Mouse (Mus musculus): ENCODE measurements around the gene Apbb1ip. TPM values are rescaled to one million over a fixed set of nuclear protein-coding genes. Genes with fewer than 3 reads are reported as not detected.

Apbb1ip gene
- polyA plus RNA-seq, 1 experiment: 0.57 TPM

DNA sequence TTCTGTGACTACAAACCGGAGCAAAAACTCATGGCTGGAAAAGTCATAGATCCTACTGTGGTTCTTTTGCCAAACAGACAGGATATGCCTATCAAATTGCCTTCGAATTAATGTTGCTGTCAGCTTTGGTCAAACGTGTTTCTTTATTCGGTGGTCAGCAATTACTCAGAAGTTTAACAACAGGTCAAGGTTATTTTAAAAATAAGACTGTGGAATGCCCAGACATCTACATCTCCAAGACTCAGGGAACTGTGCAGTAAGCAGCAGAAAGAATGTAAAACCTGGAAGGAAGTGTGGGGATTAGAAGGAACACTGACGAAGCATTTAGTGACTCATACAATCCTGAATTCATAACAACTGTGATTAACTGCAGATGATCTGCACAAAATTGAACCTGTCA, 40.0 kb downstream of the Apbb1ip start:
- H3K9ac ChIP-seq (ENCODE audit: low read depth, poor library complexity, severe bottlenecking): no peak overlapping the region
- H3K36me3 ChIP-seq (ENCODE audit: control insufficient read depth, insufficient read depth, low read length, poor library complexity, severe bottlenecking): no peaks in the 10 kb centered on the region
- no peaks in the 10 kb centered on the region for H3K4me1 ChIP-seq (ENCODE audit: control insufficient read depth, insufficient read depth, low read length)
- no peak overlapping the region for H3K4me3 ChIP-seq (ENCODE audit: low read depth, low read length)
- no peak overlapping the region for H3K27ac ChIP-seq (ENCODE audit: insufficient read depth, low read length)
- H3K27me3 ChIP-seq (ENCODE audit: control insufficient read depth, insufficient read depth, low read length, poor library complexity, severe bottlenecking): no peaks in the 10 kb centered on the region
- H3K9me3 ChIP-seq (replicated peaks; ENCODE audit: control insufficient read depth, insufficient read depth, low read length, poor library complexity, severe bottlenecking): no peaks in the 10 kb centered on the region
- no peak for TF ChIP-seq POLR2A (IDR thresholded peaks at IDR 0.05; ENCODE audit: insufficient read depth, low read length)
- TF ChIP-seq CTCF (IDR thresholded peaks at IDR 0.05; ENCODE audit: low read depth, low read length): no peak
- no peak for TF ChIP-seq EP300 (IDR thresholded peaks at IDR 0.05; ENCODE audit: insufficient read depth, low read depth, low read length)

DNA sequence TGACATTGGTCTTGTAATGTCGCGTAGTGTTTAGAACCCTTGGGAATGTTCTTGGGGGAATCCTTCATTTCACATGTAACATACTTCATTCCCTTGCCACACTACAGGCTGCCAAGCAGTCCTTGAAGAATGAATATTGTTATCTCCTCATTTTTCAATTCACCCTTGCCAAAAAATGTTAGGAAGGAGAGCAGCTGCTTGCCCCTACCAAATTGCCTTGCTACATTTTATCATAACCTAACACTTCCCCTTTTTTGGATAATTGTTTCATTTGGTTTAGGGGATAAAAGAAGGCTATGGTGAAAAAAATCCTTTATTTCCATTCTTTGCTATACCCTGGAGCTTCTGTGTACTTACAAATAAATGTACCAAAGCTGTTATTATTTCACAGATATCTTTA, 41.8 kb downstream of the Apbb1ip start:
- H3K27ac ChIP-seq (ENCODE audit: insufficient read depth, low read length): no peak overlapping the region
- H3K9ac ChIP-seq (ENCODE audit: low read depth, poor library complexity, severe bottlenecking): no peak overlapping the region
- H3K4me1 ChIP-seq (ENCODE audit: control insufficient read depth, insufficient read depth, low read length): no peaks in the 10 kb centered on the region
- no peak for TF ChIP-seq CTCF (IDR thresholded peaks at IDR 0.05; ENCODE audit: low read depth, low read length)
- TF ChIP-seq POLR2A (IDR thresholded peaks at IDR 0.05; ENCODE audit: insufficient read depth, low read length): no peak
- TF ChIP-seq EP300 (IDR thresholded peaks at IDR 0.05; ENCODE audit: insufficient read depth, low read depth, low read length): no peak
- no peaks in the 10 kb centered on the region for H3K27me3 ChIP-seq (ENCODE audit: control insufficient read depth, insufficient read depth, low read length, poor library complexity, severe bottlenecking)
- no peaks in the 10 kb centered on the region for H3K36me3 ChIP-seq (ENCODE audit: control insufficient read depth, insufficient read depth, low read length, poor library complexity, severe bottlenecking)
- H3K4me3 ChIP-seq (ENCODE audit: low read depth, low read length): no peak overlapping the region
- no peaks in the 10 kb centered on the region for H3K9me3 ChIP-seq (replicated peaks; ENCODE audit: control insufficient read depth, insufficient read depth, low read length, poor library complexity, severe bottlenecking)

- Histone ChIP-seq H3K36me3 (ENCODE audit: control insufficient read depth, insufficient read depth, low read length, poor library complexity, severe bottlenecking) (no peaks in the 10 kb centered on the region), H3K9me3 (replicated peaks; ENCODE audit: control insufficient read depth, insufficient read depth, low read length, poor library complexity, severe bottlenecking) (no peaks in the 10 kb centered on the region)
These were observed 42.3 kb downstream of the Apbb1ip start for GRCm38 (mm10) chr2:22816231-22816630.

DNA sequence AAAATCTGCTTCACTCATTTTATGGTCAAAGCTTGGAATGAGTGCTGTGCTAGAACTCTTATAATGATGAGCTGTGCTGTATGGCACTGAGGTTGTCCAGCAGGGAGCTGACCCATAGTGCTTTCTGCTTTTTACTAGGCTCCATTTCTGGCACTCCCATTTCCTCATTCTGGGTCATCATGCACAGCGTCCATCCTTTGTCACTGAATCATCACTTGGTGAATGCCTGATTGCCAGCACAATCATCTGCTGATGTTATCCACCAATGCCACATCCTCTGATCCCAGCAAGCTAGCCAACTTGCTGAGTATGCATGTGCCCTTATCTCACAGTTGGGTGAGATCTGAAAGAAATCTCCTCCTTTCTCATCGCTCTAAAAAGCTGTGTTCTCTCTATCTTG, 48.4 kb downstream of the Apbb1ip start:
- Histone ChIP-seq H3K4me1 (ENCODE audit: control insufficient read depth, insufficient read depth, low read length) (no peaks in the 10 kb centered on the region), H3K4me3 (ENCODE audit: low read depth, low read length) (no peak overlapping the region), H3K36me3 (ENCODE audit: control insufficient read depth, insufficient read depth, low read length, poor library complexity, severe bottlenecking) (no peaks in the 10 kb centered on the region), H3K27ac (ENCODE audit: insufficient read depth, low read length) (no peak overlapping the region), H3K9me3 (replicated peaks; ENCODE audit: control insufficient read depth, insufficient read depth, low read length, poor library complexity, severe bottlenecking) (no peaks in the 10 kb centered on the region), H3K9ac (ENCODE audit: low read depth, poor library complexity, severe bottlenecking) (no peak overlapping the region), H3K27me3 (ENCODE audit: control insufficient read depth, insufficient read depth, low read length, poor library complexity, severe bottlenecking) (no peaks in the 10 kb centered on the region)
- TF ChIP-seq EP300 (IDR thresholded peaks at IDR 0.05; ENCODE audit: insufficient read depth, low read depth, low read length) (no peak), CTCF (IDR thresholded peaks at IDR 0.05; ENCODE audit: low read depth, low read length) (no peak), POLR2A (IDR thresholded peaks at IDR 0.05; ENCODE audit: insufficient read depth, low read length) (no peak)

More at GRCm38 (mm10) chr2:22816231-22816630, 42.3 kb downstream of the Apbb1ip start:
- TF ChIP-seq EP300 (IDR thresholded peaks at IDR 0.05; ENCODE audit: insufficient read depth, low read depth, low read length) (no peak), CTCF (IDR thresholded peaks at IDR 0.05; ENCODE audit: low read depth, low read length) (no peak), POLR2A (IDR thresholded peaks at IDR 0.05; ENCODE audit: insufficient read depth, low read length) (no peak)
- Histone ChIP-seq H3K9ac (ENCODE audit: low read depth, poor library complexity, severe bottlenecking) (no peak overlapping the region), H3K27ac (ENCODE audit: insufficient read depth, low read length) (no peak overlapping the region), H3K27me3 (ENCODE audit: control insufficient read depth, insufficient read depth, low read length, poor library complexity, severe bottlenecking) (no peaks in the 10 kb centered on the region), H3K4me1 (ENCODE audit: control insufficient read depth, insufficient read depth, low read length) (no peaks in the 10 kb centered on the region), H3K4me3 (ENCODE audit: low read depth, low read length) (no peak overlapping the region)

DNA sequence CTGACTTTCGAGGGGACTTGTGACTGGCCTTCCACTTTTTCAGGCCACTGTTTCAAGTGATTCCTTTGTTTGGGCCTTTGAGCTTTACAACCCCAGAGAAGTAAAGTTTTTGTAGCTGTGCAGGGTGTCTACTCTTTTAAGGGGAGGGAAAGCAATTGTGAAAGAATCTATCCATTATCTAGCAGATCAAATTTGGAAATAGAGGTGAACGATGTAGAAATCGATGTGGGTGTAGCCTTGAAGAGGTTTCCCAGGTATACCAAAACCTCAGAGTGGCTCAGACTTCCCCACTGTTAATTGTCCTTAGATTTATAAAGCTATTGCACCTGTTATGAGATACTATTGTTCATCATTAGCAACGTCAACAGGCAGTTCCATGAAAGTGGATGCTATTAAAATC, 71.6 kb downstream of the Apbb1ip start:
- H3K4me3 ChIP-seq (ENCODE audit: low read depth, low read length): no peak overlapping the region
- H3K36me3 ChIP-seq (ENCODE audit: control insufficient read depth, insufficient read depth, low read length, poor library complexity, severe bottlenecking): no peaks in the 10 kb centered on the region
- H3K9ac ChIP-seq (ENCODE audit: low read depth, poor library complexity, severe bottlenecking): no peak overlapping the region
- no peak for TF ChIP-seq EP300 (IDR thresholded peaks at IDR 0.05; ENCODE audit: insufficient read depth, low read depth, low read length)
- no peak for TF ChIP-seq CTCF (IDR thresholded peaks at IDR 0.05; ENCODE audit: low read depth, low read length)
- no peak for TF ChIP-seq POLR2A (IDR thresholded peaks at IDR 0.05; ENCODE audit: insufficient read depth, low read length)
- no peaks in the 10 kb centered on the region for H3K4me1 ChIP-seq (ENCODE audit: control insufficient read depth, insufficient read depth, low read length)
- H3K9me3 ChIP-seq (replicated peaks; ENCODE audit: control insufficient read depth, insufficient read depth, low read length, poor library complexity, severe bottlenecking): no peaks in the 10 kb centered on the region; the same call in 1 of the 2 replicates
- no peaks in the 10 kb centered on the region for H3K27me3 ChIP-seq (ENCODE audit: control insufficient read depth, insufficient read depth, low read length, poor library complexity, severe bottlenecking)
- H3K27ac ChIP-seq (ENCODE audit: insufficient read depth, low read length): no peak overlapping the region

DNA sequence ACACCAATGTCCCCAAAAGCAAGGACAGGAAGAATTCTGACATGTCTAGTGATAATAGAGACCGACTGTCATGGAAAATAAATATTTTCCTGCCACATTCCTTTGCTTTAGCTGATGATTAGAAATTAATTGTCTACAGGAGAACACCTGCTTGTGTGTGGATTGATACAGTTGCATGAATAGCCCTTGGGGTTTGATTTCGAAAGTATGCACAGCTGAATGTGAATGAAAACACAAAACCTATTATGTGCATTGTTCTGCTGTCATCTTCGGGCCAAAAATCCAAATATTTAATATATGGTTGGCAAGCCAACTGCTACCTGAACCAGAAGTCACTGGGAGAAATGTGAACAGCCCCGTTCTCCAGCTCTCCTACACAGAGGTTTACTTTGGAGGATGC, 78.0 kb downstream of the Apbb1ip start:
- H3K9ac ChIP-seq (ENCODE audit: low read depth, poor library complexity, severe bottlenecking): no peak overlapping the region
- TF ChIP-seq EP300 (IDR thresholded peaks at IDR 0.05; ENCODE audit: insufficient read depth, low read depth, low read length) (no peak), CTCF (IDR thresholded peaks at IDR 0.05; ENCODE audit: low read depth, low read length) (no peak), POLR2A (IDR thresholded peaks at IDR 0.05; ENCODE audit: insufficient read depth, low read length) (no peak)
- H3K27ac ChIP-seq (ENCODE audit: insufficient read depth, low read length): no peak overlapping the region
- H3K4me3 ChIP-seq (ENCODE audit: low read depth, low read length): no peak overlapping the region
- H3K27me3 ChIP-seq (ENCODE audit: control insufficient read depth, insufficient read depth, low read length, poor library complexity, severe bottlenecking): no peaks in the 10 kb centered on the region
- no peaks in the 10 kb centered on the region for H3K4me1 ChIP-seq (ENCODE audit: control insufficient read depth, insufficient read depth, low read length)
- no peaks in the 10 kb centered on the region for H3K36me3 ChIP-seq (ENCODE audit: control insufficient read depth, insufficient read depth, low read length, poor library complexity, severe bottlenecking)
- no peaks in the 10 kb centered on the region for H3K9me3 ChIP-seq (replicated peaks; ENCODE audit: control insufficient read depth, insufficient read depth, low read length, poor library complexity, severe bottlenecking)
